Mouse (Mus musculus): ENCODE measurements at regions not wholly inside any gene's neighbourhood (a gene's known extent, or its start where the extent isn't known, plus 50 kb on each side); places are given as distances from the start of the nearest gene placed in this dataset.

DNA sequence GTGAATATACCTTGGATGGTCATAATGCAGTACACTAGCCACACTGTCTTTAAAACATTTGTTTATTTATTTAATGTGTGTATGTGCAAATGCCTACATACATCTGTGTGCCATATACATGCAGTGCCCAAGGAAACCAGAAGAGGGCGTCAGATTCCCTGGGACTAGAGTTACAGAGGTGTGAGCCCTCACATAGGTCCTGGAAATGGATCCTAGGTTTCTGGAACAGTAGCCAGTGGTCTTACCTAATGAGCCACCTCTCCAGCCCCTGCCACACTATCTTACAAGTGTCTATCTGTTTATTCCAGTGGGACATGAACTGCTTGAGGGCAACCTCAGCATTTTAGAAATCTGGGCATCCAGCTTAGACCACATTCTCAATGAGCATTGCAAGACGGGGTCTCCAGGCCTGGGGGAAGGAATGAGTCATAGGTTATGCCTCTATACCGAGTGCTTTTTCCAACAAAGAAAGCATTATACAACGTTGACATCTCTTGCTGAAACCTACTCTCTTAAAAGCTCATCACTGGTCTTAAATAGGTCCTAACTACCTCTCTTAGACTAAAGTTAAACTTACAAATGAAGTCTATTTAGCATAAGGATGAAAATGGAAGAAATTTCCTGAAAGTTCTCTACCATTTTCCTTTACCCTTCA lies 644.5 kb downstream of the Zfp706 start:
- Histone ChIP-seq H3K4me3 (no peak overlapping the region), H3K36me3 (no peaks in the 10 kb centered on the region), H3K27ac (no peak overlapping the region), H3K27me3 (no peaks in the 10 kb centered on the region), H3K4me2 (no peak overlapping the region), H3K9me3 (replicated peaks) (no peaks in the 10 kb centered on the region), H3K4me1 (replicated peaks) (peaks cover 5% of the 10 kb centered on the region; the same call in 1 of the 2 replicates), H3K9ac (no peak overlapping the region)
- ATAC-seq (replicated peaks; ENCODE audit: insufficient number of reproducible peaks, insufficient read depth, low FRiP score, low read depth), result no peak
- WGBS, result 59% methylated on average over 4 of the region's 4 CpGs

DNA sequence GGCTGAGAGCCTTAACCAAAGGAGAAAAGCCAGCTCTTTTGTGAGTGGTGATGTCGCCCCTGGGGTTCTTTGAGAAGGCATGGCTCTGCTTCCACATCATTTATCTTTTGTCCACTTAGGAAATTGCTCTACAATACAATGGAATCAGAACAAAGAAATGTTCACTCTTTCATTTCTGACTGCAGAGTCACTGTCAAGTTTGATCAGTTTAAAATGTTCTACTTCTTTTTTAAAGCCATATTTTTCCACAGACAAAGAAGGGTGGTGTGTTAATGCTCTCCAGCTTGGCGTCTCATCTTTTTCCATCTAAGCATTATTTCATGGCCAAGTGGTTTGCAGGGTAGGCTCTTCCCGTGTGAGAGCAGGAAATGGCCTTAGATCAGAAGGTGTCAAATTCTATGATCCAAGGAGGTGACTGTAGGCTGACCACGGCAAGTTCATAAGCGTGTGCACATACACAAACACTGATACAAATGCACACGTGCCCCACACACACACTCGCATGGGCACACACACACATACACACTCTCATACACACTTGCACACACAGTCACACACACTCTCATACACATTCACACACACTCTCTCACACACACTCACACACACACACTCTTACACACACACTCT lies 645.9 kb downstream of the Zfp706 start:
- WGBS, result 41% methylated on average over 7 of the region's 7 CpGs
- H3K27me3 ChIP-seq, result no peaks in the 10 kb centered on the region
- H3K9ac ChIP-seq, result no peak overlapping the region
- ATAC-seq (replicated peaks; ENCODE audit: insufficient number of reproducible peaks, insufficient read depth, low FRiP score, low read depth), result no peak
- peak overlapping the region; percentile 11 for H3K27ac ChIP-seq
- no peaks in the 10 kb centered on the region for H3K9me3 ChIP-seq (replicated peaks)
- H3K4me2 ChIP-seq, result no peak overlapping the region
- H3K4me3 ChIP-seq, result no peak overlapping the region
- H3K4me1 ChIP-seq (replicated peaks), result peaks cover 5% of the 10 kb centered on the region; the same call in 1 of the 2 replicates
- no peaks in the 10 kb centered on the region for H3K36me3 ChIP-seq

DNA sequence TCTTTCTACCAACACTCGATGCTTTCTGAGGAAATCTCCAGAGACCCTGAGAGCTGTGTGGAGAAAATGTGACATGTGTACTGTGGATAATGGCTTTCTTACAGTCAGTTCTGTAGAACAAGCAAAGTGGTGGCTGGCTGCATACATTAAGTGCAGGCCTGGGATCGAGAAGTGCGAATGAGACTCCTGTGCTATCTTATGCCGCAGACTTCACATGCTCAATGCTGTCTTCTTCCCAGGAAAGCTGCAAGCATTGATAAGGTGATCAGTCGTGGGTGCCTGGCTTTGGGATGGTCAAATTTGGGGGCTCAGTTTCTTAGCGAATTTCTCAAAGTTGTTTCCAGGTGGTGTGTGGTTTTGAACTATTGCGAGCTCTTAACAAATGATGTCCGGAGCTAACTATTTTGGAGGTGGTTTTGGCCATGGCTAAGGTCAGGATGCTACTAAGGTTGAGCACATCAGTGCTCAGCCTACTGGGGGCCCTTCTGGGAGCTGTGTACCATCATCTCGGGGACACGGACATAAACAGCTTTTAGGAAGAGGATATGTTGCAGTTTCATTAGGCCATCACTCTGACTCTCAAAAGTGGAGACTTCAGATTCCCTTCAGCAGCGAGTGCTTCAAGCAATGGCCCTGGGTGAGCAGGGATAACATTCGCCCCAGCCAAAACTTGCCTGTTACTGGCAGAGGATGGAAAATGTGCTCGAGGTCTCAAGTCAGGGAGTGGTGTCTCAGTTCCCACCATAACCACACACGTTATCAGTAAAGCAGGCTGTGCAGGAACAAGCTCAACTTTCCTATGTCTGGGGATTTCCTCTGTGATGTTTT lies 646.7 kb downstream of the Zfp706 start:
- Histone ChIP-seq H3K4me1 (replicated peaks) (peaks cover 5% of the 10 kb centered on the region; the same call in 1 of the 2 replicates), H3K9ac (no peak overlapping the region), H3K4me3 (no peak overlapping the region), H3K27me3 (no peaks in the 10 kb centered on the region), H3K9me3 (replicated peaks) (no peaks in the 10 kb centered on the region), H3K27ac (peak overlapping the region; percentile 11), H3K36me3 (no peaks in the 10 kb centered on the region), H3K4me2 (no peak overlapping the region)
- ATAC-seq (replicated peaks; ENCODE audit: insufficient number of reproducible peaks, insufficient read depth, low FRiP score, low read depth), result no peak; the same call in 1 of the 2 replicates
- WGBS, result 59% methylated on average over 14 of the region's 14 CpGs

DNA sequence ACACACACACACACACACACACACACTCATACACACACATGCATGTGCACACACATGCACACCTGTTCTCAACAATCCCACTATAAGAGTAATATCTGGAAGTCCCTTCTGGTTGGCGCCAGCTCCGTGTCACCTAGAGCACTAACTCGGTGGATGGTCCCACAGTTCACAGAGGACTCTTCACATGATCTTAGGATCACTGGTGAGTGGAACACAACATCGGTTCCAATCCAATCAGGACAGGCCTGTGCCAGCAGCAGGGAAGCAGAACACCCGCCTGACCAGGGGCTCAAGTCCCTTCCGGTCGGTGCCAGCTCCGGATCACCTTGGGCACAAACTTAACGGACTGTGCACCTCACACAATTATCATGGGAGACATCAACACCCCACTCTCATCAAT lies 651.7 kb downstream of the Zfp706 start:
- Histone ChIP-seq H3K4me2 (no peak overlapping the region), H3K9me3 (replicated peaks) (no peaks in the 10 kb centered on the region), H3K36me3 (no peaks in the 10 kb centered on the region), H3K9ac (no peak overlapping the region), H3K27ac (no peak overlapping the region), H3K4me3 (no peak overlapping the region), H3K27me3 (no peaks in the 10 kb centered on the region), H3K4me1 (replicated peaks) (no peaks in the 10 kb centered on the region)
- 89% methylated on average over 9 of the region's 9 CpGs for WGBS
- no peak for ATAC-seq (replicated peaks; ENCODE audit: insufficient number of reproducible peaks, insufficient read depth, low FRiP score, low read depth)

DNA sequence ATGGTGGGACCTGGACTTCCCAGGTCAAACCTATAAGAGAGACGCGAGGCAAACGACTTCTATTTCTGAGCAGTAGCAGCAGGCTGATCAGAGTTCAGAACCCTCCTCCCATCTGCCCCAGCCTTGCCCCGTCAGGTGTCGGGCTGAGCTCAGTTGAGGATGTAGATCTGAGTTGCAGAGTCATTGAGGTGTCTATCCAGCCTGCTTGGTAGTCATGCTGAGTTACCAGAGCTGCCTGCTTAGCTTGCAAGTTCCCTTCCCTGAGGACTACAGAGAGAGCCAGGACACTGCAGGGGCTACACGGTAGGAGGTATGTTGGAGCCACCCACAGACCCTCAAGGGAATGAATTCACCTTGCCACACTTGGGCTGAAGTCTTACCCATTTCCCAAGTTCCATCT lies 653.0 kb downstream of the Zfp706 start:
- no peak for ATAC-seq (replicated peaks; ENCODE audit: insufficient number of reproducible peaks, insufficient read depth, low FRiP score, low read depth)
- Histone ChIP-seq H3K36me3 (no peaks in the 10 kb centered on the region), H3K9me3 (replicated peaks) (no peaks in the 10 kb centered on the region), H3K4me3 (no peak overlapping the region), H3K27ac (no peak overlapping the region), H3K4me2 (no peak overlapping the region), H3K27me3 (no peaks in the 10 kb centered on the region), H3K4me1 (replicated peaks) (no peaks in the 10 kb centered on the region), H3K9ac (no peak overlapping the region)
- WGBS, result 73% methylated on average over 6 of the region's 6 CpGs

DNA sequence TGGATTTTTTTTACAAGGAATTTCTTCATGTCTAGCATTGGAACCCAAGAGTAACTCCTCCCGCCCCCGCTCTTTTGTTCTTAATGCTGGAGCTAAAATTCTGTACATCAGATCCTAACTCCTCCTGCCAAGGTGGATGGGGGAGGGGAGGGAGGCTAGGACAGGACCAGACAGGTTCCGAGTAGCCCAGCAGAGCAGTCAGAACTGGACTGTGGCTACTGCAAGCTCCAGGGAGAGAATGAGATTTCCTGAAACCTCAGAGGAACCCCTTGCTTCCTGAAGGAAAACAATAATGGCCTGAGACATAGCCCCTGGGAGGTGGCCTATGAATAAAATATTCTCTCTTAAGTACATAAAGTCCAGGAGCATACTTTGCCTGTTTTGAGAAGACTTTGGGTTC lies 653.8 kb downstream of the Zfp706 start:
- no peak overlapping the region for H3K4me2 ChIP-seq
- 78% methylated on average over 3 of the region's 3 CpGs for WGBS
- H3K9me3 ChIP-seq (replicated peaks), result no peaks in the 10 kb centered on the region
- no peak overlapping the region for H3K27ac ChIP-seq
- no peak overlapping the region for H3K9ac ChIP-seq
- H3K27me3 ChIP-seq, result no peaks in the 10 kb centered on the region
- H3K36me3 ChIP-seq, result no peaks in the 10 kb centered on the region
- no peak overlapping the region for H3K4me3 ChIP-seq
- no peaks in the 10 kb centered on the region for H3K4me1 ChIP-seq (replicated peaks)
- ATAC-seq (replicated peaks; ENCODE audit: insufficient number of reproducible peaks, insufficient read depth, low FRiP score, low read depth), result no peak

DNA sequence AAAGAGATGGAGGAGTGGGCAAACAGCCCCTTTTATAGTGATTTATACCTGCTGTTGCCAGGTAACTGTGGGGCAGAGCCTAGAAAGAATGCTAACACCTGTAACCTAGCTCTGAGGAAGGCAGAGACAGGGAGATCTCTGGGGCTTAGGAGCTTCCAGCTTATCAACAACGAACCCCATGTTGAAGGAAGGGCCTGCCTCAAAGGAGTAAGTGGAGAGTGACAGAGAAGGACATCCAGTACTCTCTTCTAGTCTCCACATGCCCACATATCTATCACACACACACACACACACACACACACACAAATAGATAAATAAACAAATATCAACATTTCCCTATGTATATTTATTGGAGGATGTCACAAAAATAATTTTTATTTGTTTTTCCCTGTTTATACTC lies 654.6 kb downstream of the Zfp706 start:
- Histone ChIP-seq H3K9me3 (replicated peaks) (no peaks in the 10 kb centered on the region), H3K27ac (no peak overlapping the region), H3K4me1 (replicated peaks) (no peaks in the 10 kb centered on the region), H3K27me3 (no peaks in the 10 kb centered on the region), H3K36me3 (no peaks in the 10 kb centered on the region), H3K4me2 (no peak overlapping the region), H3K9ac (no peak overlapping the region), H3K4me3 (no peak overlapping the region)
- 67% methylated on average over 1 of the region's 1 CpGs for WGBS
- ATAC-seq (replicated peaks; ENCODE audit: insufficient number of reproducible peaks, insufficient read depth, low FRiP score, low read depth), result no peak

DNA sequence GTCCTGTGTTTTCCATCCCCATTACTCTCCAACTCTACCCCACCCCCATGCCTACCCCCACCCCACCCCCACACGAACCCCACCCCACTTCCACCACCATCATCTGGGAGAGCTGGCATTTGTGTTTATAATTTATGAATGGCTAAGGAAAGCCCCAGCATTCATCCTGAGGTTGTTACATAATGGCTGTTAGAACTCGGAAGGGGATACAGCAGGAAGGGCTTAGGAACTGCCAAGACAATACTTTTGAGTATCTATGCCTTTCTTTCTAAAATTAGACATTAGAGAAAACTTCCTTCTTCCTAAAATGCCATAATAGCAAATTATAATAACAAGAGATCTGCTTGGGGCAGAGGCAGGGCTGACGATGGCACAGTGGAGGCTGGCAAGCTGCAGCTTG lies 655.9 kb downstream of the Zfp706 start:
- H3K9me3 ChIP-seq (replicated peaks), result no peaks in the 10 kb centered on the region
- no peak overlapping the region for H3K4me3 ChIP-seq
- no peak overlapping the region for H3K27ac ChIP-seq
- H3K4me2 ChIP-seq, result no peak overlapping the region
- 47% methylated on average over 3 of the region's 3 CpGs for WGBS
- no peaks in the 10 kb centered on the region for H3K4me1 ChIP-seq (replicated peaks)
- no peaks in the 10 kb centered on the region for H3K27me3 ChIP-seq
- H3K9ac ChIP-seq, result no peak overlapping the region
- H3K36me3 ChIP-seq, result no peaks in the 10 kb centered on the region
- no peak for ATAC-seq (replicated peaks; ENCODE audit: insufficient number of reproducible peaks, insufficient read depth, low FRiP score, low read depth)

DNA sequence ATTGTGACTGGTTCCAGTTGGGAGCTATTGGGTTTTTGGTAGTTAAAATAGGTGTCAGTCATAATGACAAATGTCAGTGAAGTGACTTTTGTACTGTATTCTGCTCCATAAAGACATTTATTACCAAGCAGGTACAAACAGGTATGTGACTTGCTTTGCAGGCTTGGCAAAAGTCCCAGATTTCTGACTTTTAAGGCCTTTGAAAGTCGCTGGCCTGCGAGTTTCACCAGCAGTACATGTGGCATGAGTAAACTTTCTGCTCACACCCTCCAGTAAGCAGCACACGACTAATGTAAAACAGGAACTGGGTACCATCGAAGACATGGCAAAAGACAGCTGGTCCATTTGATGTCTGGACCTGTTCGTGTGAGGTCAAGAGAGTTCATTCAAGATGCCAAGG lies 659.2 kb downstream of the Zfp706 start:
- no peaks in the 10 kb centered on the region for H3K36me3 ChIP-seq
- H3K9ac ChIP-seq, result no peak overlapping the region
- no peaks in the 10 kb centered on the region for H3K27me3 ChIP-seq
- H3K4me3 ChIP-seq, result no peak overlapping the region
- no peak for ATAC-seq (replicated peaks; ENCODE audit: insufficient number of reproducible peaks, insufficient read depth, low FRiP score, low read depth)
- no peak overlapping the region for H3K27ac ChIP-seq
- H3K4me2 ChIP-seq, result no peak overlapping the region
- no peaks in the 10 kb centered on the region for H3K9me3 ChIP-seq (replicated peaks)
- WGBS, result 76% methylated on average over 5 of the region's 5 CpGs
- peaks cover 22% of the 10 kb centered on the region for H3K4me1 ChIP-seq (replicated peaks)

DNA sequence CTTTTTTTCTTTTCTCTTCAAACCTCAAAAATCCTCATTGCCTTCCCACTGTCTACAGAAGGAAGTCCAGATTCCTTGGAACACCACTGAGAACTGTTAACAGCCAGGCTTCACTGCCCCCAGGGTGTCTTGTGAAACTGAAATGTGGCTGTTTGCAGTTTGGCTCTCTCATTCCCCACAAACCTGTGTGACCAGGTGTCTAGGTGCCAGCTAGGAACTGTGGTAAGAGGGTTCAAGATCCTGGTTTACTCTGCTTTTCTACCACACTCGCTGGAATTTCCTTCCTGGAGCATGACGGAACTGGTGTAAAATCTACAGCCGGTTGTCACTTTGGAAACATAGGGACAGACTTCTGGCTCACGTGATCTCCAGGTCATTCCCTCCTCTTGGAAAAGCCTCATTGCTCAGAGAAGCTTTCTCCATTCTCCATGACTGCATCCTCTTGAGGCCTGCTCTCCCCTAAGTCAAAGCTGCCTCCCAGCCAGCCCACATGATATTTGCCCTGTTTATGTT lies 660.2 kb downstream of the Zfp706 start:
- no peak for ATAC-seq (replicated peaks; ENCODE audit: insufficient number of reproducible peaks, insufficient read depth, low FRiP score, low read depth)
- 62% methylated on average over 4 of the region's 4 CpGs for WGBS
- no peak overlapping the region for H3K9ac ChIP-seq

DNA sequence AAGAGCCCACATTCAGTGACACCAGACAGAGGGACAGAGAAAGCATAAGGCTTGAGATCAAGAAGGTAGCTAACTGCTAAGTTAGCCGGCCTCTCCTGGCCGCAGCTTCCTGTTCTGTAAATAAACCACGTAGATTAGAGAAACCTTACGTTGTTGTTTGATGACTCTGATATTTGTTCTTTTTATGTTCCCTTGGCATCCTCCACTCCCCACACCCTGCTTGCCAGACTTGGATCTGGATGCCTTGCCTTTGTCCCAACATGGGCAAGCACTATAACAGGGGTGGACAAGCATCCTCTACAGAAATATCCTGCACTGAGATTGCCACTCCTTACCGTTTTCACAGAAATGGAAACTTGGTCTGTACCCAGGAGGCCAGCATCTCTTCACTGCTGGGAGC lies 661.4 kb downstream of the Zfp706 start:
- Histone ChIP-seq H3K27ac (0 out of 2 replicates have a peak overlapping the region, but pooled peaks have one; percentile 43), H3K9me3 (replicated peaks) (no peaks in the 10 kb centered on the region), H3K27me3 (no peaks in the 10 kb centered on the region), H3K9ac (no peak overlapping the region), H3K4me3 (no peak overlapping the region), H3K4me2 (no peak overlapping the region), H3K4me1 (replicated peaks) (peaks cover 22% of the 10 kb centered on the region), H3K36me3 (no peaks in the 10 kb centered on the region)
- WGBS, result 47% methylated on average over 5 of the region's 5 CpGs
- ATAC-seq (replicated peaks; ENCODE audit: insufficient number of reproducible peaks, insufficient read depth, low FRiP score, low read depth), result no peak

More for the DNA sequence above, 660.2 kb downstream of the Zfp706 start:
- no peaks in the 10 kb centered on the region for H3K36me3 ChIP-seq
- no peaks in the 10 kb centered on the region for H3K9me3 ChIP-seq (replicated peaks)
- no peak overlapping the region for H3K4me3 ChIP-seq
- no peak overlapping the region for H3K4me2 ChIP-seq
- H3K4me1 ChIP-seq (replicated peaks), result peaks cover 22% of the 10 kb centered on the region
- no peak overlapping the region for H3K27ac ChIP-seq
- no peaks in the 10 kb centered on the region for H3K27me3 ChIP-seq

Measured in heart, embryonic 15.5 days (tissue).